Mouse (Mus musculus): ENCODE measurements around the gene Runx3.

Gene Runx3

DNA sequence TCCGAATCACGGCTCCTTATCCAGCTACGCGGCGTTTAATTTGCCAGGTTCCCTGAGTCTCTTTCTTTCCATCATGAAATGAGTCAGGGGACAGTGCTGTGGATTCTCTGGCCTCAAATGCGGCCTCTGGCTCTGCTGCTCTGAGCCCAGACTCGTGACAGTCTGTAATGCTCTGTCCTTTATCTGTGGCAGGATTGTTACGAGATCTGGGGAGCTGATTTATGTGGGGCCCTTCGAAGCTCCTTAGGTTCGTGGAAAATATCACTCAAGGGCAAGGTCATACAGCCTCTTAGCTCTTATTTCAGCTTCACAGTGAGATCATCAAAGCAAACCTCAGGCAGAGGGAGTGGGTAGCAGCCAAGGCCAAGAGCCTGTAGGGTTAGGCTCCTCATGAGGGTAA, 6.2 kb upstream of the Runx3 start:
- no peak for DNase-seq (ENCODE audit: low read depth, low spot score)

DNA sequence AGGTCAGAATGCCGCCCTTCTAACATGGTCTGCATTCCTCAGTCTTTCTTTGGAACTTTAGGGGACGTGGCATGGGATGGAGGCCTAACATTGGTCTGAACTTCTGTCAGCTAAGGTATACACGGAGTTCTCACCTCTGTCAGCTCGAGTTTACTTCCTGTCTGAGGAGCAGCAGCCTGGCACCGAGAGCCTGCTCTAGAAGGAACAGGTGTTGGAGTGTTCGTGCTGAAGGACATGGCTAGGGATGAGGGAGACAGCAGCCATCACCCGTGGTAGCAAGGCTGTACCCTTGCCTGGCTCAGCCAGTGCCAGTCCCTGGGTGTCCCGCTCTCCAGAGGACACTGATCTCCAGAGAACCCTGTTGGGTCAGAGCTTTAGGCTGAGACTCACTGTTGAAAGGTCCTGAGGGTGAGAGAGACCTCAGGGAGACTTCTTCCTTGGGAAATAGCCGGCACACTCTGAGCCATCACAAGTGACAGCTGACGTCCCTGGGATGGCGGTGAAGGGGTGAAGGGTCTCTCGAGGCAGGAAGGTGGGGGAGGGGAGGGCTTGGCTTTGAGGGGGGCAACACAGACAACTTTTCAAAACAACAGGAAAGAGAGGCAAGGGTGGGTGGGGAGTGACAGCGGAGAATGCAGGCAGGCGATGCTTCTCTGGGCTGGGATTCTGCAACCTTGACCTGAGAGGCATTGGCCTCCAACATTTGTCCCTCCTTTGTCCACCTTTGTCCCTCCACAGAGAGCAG, 4.9 kb upstream of the Runx3 start:
- DNase-seq (ENCODE audit: low read depth, low spot score): no peak

DNA sequence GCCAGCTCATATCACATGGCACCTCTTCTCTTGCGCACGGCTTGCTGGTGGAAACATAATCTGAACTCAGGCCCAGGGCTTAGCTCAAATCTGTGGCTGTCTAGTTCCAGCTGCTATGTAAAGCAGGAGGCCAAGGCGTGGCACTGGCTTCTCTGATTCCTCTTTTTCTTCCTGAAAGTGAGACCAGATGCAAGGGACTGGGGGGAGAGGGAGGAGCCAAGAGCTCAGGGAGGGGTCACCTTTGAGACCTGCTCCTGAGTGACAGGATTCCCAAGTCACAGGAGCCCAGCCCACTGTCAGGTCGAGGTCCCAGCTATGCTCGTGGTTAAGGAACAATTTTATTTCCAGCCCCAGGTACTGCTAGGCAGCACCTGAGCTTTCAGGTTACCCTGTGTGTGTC, 4.1 kb upstream of the Runx3 start:
- DNase-seq (ENCODE audit: low read depth, low spot score): no peak

DNA sequence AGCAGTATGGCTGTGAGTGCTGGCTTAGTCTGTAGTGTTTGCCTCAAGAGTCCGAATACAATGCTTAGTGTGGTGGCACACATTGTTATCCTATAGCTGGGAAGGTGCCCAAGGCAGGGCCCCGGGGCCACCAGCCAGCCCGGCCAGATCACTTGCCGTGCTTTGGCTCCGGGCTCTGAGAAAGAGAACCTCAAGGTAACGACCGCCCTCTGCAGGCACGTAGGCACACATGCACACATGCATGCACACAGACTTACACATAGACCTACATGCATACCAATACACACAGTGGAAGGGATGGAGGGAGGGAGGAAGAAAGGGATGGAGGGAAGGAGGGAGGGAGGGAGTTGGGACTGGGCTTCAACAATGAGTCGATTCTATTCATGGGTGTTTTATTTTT, 2.6 kb upstream of the Runx3 start:
- DNase-seq (ENCODE audit: low read depth, low spot score): no peak

DNA sequence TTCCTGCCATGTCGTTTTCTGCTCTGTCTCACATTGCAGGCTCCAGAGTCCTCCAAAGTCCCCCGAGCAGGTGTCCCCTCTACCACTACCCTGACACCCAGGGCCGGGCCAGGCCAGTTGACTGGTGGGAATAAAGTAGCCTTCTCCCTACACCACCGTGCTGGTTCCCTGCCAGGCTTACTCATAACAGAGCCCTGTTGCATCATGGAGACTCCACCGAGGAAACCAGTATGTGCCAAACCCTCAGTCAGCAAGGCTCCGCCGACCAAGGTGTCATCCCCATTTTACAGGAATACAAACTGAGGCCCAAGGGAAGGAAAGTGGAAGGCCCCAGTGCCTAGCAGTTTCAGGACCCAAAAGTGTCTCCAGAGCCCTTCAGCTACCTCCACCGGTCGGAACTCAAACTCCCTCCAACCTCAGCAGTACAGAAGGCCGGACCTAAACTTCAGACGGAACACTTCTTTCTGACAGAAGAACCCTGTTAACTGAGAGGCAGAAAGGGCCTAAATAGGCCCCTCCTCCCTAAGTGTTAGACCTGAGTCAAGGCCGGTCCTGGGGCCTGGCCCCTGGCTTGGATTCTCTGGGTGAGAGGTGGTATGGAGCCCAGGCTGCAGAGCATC, 1.5 kb upstream of the Runx3 start:
- DNase-seq (ENCODE audit: low read depth, low spot score): no peak

DNA sequence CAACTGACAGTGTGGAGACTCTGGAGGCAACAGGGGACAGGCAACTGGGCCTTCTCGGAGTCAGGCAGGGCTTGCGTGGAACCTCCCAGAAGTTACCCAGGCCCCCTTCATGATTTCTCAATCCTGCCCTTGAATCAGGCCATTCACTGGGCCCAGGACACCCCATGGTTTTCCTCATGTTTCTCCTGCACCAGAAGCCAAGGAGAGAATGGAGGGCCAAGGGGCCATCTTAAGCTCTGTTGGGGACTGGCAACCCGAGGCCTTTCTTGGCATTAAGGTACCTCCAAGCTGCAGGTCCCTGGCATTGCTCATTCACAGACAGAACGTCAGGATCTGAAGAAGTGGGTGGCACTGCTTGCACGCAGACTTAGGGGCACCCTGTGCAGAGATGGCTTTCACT, 3.3 kb downstream of the Runx3 start:
- DNase-seq (ENCODE audit: low read depth, low spot score): no peak

DNA sequence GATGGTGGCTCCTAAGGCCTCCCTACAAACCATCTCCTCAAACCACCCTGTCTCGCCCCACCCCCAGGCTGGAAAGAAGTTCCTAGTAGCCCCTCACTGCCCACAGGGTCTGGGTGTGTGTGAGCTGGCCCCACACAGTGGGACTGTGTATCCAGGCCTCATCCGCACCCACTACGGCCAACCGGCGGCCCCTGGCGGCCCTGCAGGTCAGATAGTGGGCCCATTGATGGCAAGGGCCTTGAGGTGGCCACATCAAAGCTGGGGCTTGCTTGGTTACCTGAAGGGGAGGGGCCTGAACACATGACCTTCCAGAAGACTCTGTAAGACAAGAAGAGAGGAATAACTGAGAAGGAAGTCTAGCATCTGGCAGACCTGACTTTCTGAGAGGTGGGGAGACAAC, 4.3 kb downstream of the Runx3 start:
- no peak for DNase-seq (ENCODE audit: low read depth, low spot score)

DNA sequence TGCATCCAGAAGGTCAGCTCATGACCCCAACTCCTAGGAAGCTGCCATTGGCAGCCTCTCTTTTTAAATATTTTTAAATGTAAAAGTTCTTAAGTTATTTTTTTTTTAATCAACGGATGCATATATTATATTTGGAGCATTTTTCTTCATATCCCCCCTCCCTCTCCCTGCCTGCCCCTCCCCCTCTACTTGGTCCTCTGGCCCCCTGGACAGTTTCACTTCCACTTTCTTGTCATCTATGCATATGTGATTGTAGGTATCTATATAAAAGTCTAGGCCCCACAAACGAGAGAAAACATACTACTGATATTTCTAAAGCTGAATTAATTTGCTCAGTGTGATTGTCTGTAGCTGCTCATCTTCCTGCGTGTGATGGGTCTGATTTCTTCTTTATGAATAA, 4.7 kb downstream of the Runx3 start:
- DNase-seq (ENCODE audit: low read depth, low spot score): no peak

DNA sequence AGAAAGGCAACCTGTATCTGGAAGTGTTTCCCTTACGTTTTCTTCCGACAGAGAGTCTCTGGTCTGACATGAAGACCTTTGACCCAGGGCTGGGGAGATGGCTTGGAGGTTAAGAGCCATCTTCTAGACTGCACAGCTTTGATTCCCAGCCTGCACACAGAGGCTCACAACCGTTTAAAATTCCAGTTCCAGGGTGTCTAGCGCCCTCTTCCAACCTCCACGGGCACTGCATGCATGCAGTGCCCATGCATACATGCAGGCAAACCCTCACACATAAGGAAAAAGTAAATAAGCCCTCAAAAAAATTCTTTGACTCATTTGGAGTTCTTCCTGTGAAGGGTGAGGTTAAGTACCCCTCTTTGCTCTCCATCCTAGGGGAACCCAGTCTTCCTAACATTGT, 5.9 kb downstream of the Runx3 start:
- DNase-seq (ENCODE audit: low read depth, low spot score): no peak

DNA sequence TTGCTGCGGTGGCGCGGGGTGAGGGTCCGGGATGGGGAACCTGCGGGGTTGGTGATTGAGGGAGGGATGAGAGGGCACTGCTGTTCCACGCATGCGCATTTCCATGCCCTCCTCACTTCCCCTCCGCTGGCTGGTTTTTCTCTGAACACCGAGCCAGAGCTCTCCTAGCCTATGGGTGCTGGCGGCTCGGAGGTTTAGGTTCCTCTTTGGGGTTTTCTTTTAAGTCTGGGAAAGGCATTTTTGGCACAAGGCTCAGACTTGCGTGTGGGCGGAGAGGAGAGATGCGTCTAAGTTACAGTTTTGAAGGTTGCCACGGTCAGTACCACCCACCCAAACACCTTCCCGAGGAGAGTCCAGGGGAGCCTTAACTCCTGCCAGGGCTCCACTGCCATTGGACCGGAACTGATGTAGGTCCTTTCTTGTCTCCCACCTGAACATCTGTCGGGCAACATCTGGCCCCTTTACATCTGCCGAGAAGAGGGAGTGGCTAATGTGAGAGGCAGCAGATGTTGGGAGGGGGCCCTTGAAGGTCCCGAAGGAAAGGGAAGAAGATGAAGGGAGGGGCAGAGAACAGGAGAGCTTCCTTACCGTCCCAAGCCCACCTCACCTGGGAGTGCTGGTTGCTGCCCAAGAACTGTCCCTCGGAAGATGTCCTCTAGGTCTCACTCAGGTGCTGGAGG, 8.5 kb downstream of the Runx3 start:
- DNase-seq (ENCODE audit: low read depth, low spot score): no peak

DNA sequence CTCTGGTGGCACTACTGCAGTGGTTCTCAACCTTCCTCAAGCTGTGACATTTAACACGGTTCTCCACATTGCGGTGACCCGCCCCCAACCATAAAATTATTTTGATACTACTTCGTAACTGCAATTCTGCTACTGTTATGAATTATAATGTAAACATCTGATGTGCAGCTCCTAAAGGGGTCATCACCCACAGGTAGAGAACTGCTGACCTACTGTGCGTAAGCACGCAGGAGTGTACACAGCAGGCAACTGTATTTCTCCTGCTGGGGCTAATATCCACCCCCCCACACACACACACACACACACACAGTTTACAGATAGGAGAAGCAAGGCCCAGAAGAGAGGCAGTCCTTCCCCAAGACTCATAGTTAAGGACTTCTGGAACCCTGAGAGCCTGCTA, 9.7 kb downstream of the Runx3 start:
- no peak for DNase-seq (ENCODE audit: low read depth, low spot score)

DNA sequence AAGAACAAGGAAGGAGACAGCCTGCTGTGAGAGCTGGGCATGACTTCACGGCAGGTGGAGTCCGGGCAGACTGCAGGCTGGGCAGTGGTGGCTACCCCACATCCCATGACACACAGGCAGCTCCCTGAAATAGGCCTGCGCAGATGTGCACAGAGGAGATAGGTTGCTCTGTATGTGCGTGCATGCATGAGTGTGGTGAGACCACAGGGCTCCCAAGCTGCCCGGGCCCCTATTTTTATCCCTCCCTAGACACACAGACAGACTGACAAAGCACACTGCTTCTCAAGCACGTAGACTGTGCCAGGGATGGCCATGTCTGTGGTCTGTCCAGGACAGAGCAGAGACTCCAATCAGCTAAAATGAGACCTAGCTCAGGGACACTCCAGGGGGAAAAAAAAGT, 10.7 kb downstream of the Runx3 start:
- no peak for DNase-seq (ENCODE audit: low read depth, low spot score)

DNA sequence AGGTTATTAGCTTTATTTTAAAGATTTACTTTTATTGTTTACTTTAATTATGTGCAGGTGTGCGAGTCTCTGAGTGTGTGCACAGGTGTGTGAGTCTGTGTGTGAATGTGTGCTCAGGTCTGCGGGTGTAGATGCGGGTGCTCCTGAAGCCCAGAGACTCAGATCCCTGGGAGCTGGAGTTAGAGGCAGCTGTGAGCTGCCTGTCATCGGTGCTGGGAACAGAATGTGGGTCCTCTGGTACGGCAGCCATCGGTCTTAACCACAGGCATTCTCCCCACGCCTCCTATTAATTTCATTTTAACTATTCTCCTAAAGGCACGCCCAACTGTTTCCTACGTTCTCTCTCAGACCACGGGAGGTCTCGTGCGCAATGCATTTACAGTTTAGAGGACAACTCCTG, 12.3 kb downstream of the Runx3 start:
- no peak for DNase-seq (ENCODE audit: low read depth, low spot score)

DNA sequence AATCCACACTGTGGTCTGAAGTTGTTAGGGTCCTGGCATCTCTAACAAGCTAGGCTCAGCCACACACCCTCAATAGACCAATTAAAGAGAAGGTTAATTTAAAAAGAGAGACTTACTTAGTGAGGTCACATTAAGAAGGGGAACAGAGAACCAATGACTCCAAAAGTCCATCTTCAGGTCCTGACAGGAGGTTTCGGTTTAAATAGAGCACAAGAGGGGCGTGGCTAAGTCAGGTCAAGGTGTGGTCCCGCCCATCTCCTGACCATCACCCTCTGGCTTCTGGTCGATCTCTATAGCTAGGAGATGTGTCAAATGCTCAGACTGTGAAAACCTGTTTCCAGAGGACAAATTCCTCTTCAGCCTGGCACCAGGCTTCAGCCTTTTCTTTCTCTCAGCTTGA, 13.3 kb downstream of the Runx3 start:
- no peak for DNase-seq (ENCODE audit: low read depth, low spot score)

DNA sequence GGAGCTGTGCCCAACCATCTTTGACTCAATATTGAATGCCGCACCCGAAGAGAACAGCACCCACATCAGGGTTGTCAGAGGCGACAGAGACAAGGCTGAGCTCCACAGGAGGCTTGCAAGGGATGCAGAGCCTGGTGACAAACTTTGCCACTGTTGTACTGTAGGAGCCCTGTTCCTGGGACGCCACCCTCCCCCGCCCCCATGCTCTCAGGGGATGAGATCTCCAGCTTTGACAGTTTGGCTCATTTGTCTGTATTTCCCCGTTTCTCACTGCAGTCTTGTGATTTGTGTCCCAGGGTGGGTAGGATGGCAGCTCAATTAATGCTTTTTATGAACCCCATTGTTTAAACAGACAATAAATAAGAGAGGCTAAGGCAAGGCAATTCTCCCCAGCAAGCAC, 14.9 kb downstream of the Runx3 start:
- no peak for DNase-seq (ENCODE audit: low read depth, low spot score)

DNA sequence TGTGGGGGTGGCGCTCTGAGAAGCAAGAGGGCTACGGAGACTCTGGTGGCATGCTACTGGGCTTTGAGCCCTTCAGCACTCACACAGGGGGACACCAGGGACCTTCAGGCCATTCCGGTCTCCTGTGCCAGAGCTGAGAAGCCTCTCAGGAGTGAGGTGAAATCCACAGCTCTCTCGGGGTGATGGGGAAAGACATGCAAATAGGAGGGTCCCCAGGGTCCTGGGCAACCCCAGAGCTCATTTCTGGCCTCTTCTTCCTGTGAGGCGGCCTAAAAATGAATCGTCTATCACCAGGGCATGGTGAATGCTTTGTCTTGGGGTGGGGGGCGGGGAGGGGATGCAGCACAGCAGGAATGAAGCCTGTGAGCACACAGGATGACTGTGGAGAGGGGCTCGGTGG, 15.8 kb downstream of the Runx3 start:
- no peak for DNase-seq (ENCODE audit: low read depth, low spot score)

DNA sequence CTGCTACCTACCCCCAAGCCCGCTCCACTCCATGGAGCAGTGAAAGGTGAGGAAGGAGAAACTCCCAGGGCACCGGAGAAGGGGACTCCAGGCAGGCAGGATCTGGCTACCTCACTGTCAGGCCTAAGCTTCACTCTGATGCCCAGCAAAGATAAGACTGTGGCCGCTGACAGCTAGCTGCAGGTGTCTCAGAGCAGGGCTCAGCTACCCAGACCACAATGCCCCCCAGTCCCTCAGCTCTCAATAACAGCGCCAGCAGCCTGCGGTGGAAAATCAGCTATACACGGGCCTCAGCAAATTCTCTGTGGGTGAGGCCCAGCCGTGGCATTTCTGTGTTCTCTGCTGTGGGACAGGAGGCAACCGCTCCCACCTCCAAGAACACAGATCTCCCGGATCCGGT, 16.2 kb downstream of the Runx3 start:
- DNase-seq (ENCODE audit: low read depth, low spot score): no peak

DNA sequence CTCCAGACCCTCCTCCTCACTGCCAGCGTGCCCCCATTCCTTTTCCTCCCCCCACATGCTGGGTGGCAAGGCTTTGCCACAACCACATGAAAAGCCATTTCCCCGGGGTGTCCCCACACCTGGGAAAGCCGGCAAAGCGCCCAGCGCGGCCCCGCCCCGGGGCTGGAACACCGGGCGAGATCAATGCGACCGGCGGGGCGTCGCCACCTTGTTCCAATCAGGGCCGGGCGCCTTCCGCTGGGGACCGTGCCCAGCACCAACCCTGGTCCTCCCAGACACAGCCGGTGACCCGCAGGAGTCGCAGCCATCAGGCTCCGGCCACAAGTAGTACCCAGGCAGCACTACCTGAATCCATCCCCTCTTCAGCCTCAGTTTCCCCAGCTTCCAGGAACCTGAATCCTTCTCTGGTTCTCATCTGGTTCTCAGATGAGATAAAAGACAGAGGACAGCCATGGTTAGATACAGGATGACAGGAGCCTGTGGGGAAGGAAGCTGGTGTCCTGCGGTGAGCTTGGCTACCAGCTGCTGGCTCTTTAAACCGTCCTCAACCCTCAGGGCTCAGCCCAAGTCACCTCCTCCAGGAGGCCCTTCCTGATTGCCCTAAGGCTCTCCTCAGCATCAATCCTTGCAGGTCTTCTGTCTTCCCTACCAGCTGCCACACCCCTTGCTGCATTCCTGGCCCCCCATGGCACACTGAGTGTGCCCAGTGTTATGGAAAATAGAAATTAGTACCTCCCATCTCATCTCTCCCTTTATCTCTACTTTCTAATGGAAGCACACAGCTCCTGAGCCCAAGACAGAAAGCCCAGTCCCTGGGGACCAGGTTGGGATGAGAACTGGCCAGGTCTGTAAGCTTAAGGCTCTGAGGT, 20.4 kb downstream of the Runx3 start:
- no peak for DNase-seq (ENCODE audit: low read depth, low spot score)

DNA sequence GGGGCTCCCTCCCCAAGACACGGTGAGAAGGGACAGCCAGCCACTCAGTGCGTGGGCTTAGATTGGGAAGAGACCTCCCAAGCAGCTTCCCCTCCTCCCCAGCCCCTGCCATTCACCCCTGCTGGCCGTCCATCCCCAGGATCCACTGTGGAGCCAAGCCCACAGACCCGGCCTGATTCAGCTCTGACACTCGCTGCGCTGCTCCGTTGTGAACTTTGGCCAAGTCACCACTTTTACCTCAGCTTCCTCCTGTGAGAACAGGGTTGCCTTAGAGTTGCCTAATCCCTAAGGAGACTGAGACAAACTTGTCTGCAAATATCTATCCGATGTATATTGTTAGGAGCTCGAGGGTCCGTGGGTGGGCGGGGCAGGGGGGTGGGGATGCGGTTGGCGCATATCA, 21.3 kb downstream of the Runx3 start:
- no peak for DNase-seq (ENCODE audit: low read depth, low spot score)

DNA sequence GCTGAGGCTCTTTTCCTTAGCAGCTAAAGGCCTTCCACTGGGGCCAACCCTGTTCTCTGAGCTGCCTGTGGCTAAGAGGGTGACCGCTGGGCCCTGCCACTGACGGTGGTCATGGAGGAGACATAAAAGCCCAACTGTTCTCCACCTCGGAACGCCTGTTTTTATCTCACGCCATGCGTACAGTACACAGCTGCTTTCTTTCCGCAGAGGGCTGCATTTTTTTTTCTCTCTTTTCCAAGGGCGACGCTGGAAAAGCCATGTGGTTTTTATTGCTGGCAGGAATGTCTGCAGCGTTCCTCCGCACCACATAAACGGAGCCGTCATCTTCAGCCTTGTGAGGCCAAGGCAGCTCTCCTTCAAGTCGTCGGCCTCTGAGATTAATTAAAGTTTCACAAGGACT, 26.3 kb downstream of the Runx3 start:
- no peak for DNase-seq (ENCODE audit: low read depth, low spot score)

DNA sequence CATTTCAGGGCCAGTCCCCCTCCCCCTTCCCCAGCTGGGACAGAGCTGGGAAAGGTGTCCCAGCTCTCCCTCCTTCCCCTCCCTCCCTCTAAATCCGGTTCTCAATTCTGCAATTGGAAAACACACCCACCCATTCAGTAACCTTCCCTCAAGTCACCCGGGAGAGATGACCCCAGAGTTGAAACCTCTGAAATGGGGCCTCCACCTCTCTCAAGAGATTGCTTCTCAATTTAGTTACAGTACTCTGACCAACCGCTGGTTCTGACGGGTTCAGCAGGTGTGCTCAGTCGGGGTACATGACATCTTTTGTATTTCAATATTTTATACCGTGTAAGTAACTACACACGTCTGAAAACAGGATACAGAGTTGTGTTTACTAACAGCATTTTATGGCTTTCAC, 28.2 kb downstream of the Runx3 start:
- no peak for DNase-seq (ENCODE audit: low read depth, low spot score)

Data from WW6 (cell line).